Mouse (Mus musculus): Measurements from ENCODE around the gene Poc1b.

GRCm38 (mm10) chr10:99132595-99133272 is 25.9 kb downstream of the Poc1b start:
- no peak for TF ChIP-seq CTCF (IDR thresholded peaks at IDR 0.05; ENCODE audit: control insufficient read depth, insufficient read depth, insufficient read length)
- no peak for TF ChIP-seq MYOD1 (IDR thresholded peaks at IDR 0.05; ENCODE audit: control insufficient read depth, insufficient read length, low read depth)
- TF ChIP-seq MYOG (IDR thresholded peaks at IDR 0.05; ENCODE audit: control insufficient read depth, extremely low read depth, insufficient read length) = no peak

Data from C2C12 (cell line).